Mouse (Mus musculus): ENCODE results near the gene Epsti1. TPM values are rescaled to one million over a fixed set of nuclear protein-coding genes. Genes with fewer than 3 reads are reported as not detected.
A peak's percentile ranks its signal among the peaks of the same experiment; 100 is the strongest.

Gene Epsti1
- polyA plus RNA-seq, 1 experiment = not detected

DNA sequence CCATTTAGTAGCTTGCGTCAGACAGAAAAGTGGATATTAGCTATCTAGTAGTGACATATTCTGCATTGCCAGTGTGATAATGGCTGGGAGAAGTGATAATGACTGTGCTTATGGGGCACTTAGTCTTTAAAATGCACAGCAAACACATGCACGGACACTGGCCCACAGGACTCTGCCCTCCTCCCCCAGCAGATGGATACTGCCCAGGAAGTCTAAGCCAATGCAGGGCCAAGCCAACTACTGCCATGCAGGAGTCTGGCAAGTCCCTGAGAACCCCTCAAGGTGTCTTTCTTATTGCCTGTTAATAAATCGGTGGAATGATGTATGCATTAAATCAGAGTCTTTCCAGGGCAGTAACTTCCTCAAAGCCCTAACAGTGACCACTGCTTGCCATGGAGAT, 30.4 kb downstream of the Epsti1 start:
- H3K9me3 ChIP-seq (replicated peaks; ENCODE audit: control insufficient read depth, insufficient read depth, low read length, poor library complexity, severe bottlenecking) = no peaks in the 10 kb centered on the region
- no peaks in the 10 kb centered on the region for H3K4me1 ChIP-seq (ENCODE audit: control insufficient read depth, insufficient read depth, low read length)
- H3K27me3 ChIP-seq (ENCODE audit: control insufficient read depth, insufficient read depth, low read length, poor library complexity, severe bottlenecking) = no peaks in the 10 kb centered on the region
- TF ChIP-seq EP300 (IDR thresholded peaks at IDR 0.05; ENCODE audit: insufficient read depth, low read depth, low read length) (no peak), CTCF (IDR thresholded peaks at IDR 0.05; ENCODE audit: low read depth, low read length) (no peak), POLR2A (IDR thresholded peaks at IDR 0.05; ENCODE audit: insufficient read depth, low read length) (no peak)
- no peak overlapping the region for H3K4me3 ChIP-seq (ENCODE audit: low read depth, low read length)
- no peak overlapping the region for H3K27ac ChIP-seq (ENCODE audit: insufficient read depth, low read length)
- H3K9ac ChIP-seq (ENCODE audit: low read depth, poor library complexity, severe bottlenecking) = no peak overlapping the region
- H3K36me3 ChIP-seq (ENCODE audit: control insufficient read depth, insufficient read depth, low read length, poor library complexity, severe bottlenecking) = no peaks in the 10 kb centered on the region

DNA sequence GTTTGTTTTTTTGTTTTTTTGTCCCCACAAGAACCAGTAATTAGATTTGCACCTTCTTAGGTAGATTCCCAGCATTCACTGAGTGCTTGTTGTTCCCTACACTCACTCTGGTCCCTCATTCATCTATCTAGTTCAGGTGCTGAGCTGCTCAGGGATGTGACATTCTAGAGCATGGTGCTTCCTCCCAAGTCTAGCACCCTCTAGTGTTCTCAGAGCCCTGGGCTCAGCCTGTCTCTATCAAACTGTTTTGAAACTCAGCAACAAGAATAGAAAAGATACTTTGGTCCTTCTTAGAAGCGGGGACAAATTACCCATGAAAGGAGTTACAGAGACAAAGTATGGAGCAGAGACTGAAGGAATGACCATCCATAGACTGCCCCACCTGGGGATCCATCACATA, 37.1 kb downstream of the Epsti1 start:
- no peak overlapping the region for H3K4me3 ChIP-seq (ENCODE audit: low read depth, low read length)
- no peak overlapping the region for H3K27ac ChIP-seq (ENCODE audit: insufficient read depth, low read length)
- no peaks in the 10 kb centered on the region for H3K4me1 ChIP-seq (ENCODE audit: control insufficient read depth, insufficient read depth, low read length)
- no peaks in the 10 kb centered on the region for H3K27me3 ChIP-seq (ENCODE audit: control insufficient read depth, insufficient read depth, low read length, poor library complexity, severe bottlenecking)
- no peaks in the 10 kb centered on the region for H3K36me3 ChIP-seq (ENCODE audit: control insufficient read depth, insufficient read depth, low read length, poor library complexity, severe bottlenecking)
- no peak overlapping the region for H3K9ac ChIP-seq (ENCODE audit: low read depth, poor library complexity, severe bottlenecking)
- TF ChIP-seq CTCF (IDR thresholded peaks at IDR 0.05; ENCODE audit: low read depth, low read length) = peak; percentile 27
- no peak for TF ChIP-seq POLR2A (IDR thresholded peaks at IDR 0.05; ENCODE audit: insufficient read depth, low read length)
- TF ChIP-seq EP300 (IDR thresholded peaks at IDR 0.05; ENCODE audit: insufficient read depth, low read depth, low read length) = no peak
- H3K9me3 ChIP-seq (replicated peaks; ENCODE audit: control insufficient read depth, insufficient read depth, low read length, poor library complexity, severe bottlenecking) = no peaks in the 10 kb centered on the region

DNA sequence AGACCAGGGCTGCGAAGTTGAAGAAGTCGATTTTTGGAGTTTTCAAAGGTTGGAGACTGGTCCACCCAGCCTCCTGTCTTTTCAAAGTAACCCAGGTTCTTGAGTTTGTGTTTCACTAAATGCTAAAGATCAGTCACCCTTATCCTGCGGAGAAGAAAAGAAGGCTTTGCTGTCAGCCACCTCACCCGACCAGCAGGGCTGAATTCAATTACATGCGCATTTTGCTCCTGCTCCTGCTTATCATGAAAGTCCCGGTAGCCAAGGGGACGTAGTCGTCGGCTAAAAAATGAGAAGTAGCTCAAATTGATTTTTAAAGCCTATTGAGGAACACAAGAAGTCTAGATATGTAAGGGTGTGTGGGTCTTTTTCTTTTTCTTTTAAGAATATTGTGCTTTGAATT, 38.2 kb downstream of the Epsti1 start:
- TF ChIP-seq CTCF (IDR thresholded peaks at IDR 0.05; ENCODE audit: low read depth, low read length) (no peak), POLR2A (IDR thresholded peaks at IDR 0.05; ENCODE audit: insufficient read depth, low read length) (no peak), EP300 (IDR thresholded peaks at IDR 0.05; ENCODE audit: insufficient read depth, low read depth, low read length) (no peak)
- H3K27ac ChIP-seq (ENCODE audit: insufficient read depth, low read length) = no peak overlapping the region
- no peaks in the 10 kb centered on the region for H3K4me1 ChIP-seq (ENCODE audit: control insufficient read depth, insufficient read depth, low read length)
- no peaks in the 10 kb centered on the region for H3K9me3 ChIP-seq (replicated peaks; ENCODE audit: control insufficient read depth, insufficient read depth, low read length, poor library complexity, severe bottlenecking)
- no peaks in the 10 kb centered on the region for H3K36me3 ChIP-seq (ENCODE audit: control insufficient read depth, insufficient read depth, low read length, poor library complexity, severe bottlenecking)
- H3K27me3 ChIP-seq (ENCODE audit: control insufficient read depth, insufficient read depth, low read length, poor library complexity, severe bottlenecking) = no peaks in the 10 kb centered on the region
- no peak overlapping the region for H3K9ac ChIP-seq (ENCODE audit: low read depth, poor library complexity, severe bottlenecking)
- H3K4me3 ChIP-seq (ENCODE audit: low read depth, low read length) = no peak overlapping the region

DNA sequence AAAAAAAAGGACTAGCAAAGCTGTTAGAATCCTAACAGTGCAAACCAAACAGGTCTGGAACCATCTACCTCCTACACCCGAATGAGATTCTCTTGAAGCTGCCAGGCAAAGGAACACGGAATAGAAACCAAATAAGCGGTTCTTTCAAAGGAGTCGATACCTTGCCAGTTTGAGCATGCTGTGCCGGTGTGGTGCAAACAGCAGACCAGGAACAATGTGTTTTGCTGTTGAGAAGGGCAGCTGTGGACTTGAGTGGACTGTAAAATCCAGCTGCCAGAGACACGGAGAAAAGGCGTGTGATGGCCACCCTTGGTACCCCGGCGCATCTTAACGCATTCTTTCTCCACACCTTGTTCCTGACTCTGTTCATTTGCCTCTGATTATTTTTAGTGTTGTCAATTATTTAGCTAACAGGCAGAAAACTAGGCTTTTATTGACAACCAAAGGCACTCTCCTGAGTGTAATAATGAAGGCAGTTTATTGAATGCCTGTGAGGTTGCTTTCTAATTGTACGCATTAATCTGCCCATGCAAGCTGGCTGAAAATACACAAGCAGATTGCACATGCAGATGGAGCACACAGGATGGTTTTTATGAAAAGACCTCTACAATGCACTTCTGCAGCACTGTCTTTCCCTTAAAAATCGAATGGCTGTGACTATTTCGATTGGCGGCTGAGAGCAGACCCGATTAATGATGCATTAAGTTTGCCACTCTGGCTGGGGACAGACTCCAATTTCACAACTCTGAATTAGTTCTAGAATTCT, 38.9 kb downstream of the Epsti1 start:
- no peak overlapping the region for H3K9ac ChIP-seq (ENCODE audit: low read depth, poor library complexity, severe bottlenecking)
- no peaks in the 10 kb centered on the region for H3K9me3 ChIP-seq (replicated peaks; ENCODE audit: control insufficient read depth, insufficient read depth, low read length, poor library complexity, severe bottlenecking)
- H3K36me3 ChIP-seq (ENCODE audit: control insufficient read depth, insufficient read depth, low read length, poor library complexity, severe bottlenecking) = no peaks in the 10 kb centered on the region
- no peak for TF ChIP-seq CTCF (IDR thresholded peaks at IDR 0.05; ENCODE audit: low read depth, low read length)
- H3K4me3 ChIP-seq (ENCODE audit: low read depth, low read length) = no peak overlapping the region
- no peaks in the 10 kb centered on the region for H3K4me1 ChIP-seq (ENCODE audit: control insufficient read depth, insufficient read depth, low read length)
- H3K27ac ChIP-seq (ENCODE audit: insufficient read depth, low read length) = no peak overlapping the region
- no peaks in the 10 kb centered on the region for H3K27me3 ChIP-seq (ENCODE audit: control insufficient read depth, insufficient read depth, low read length, poor library complexity, severe bottlenecking)

DNA sequence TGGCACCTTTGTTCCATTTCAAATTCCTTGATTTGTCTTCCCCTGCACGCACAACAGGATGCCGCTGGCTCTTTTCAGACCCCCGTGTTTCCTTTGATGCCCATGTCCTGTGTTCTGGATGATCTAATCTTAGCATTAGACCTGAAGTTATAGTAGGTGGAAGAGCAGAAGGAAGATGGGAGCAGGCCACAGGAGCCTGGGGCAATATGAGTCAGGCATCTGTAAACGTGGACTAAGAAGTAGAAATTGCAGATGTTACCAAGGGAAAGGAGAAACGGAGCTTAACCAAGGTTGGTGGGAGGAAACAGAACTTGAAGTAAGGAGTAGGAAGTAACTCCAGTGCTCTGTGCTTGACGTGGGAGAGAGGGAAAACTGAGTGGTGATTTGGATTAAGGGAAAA, 57.7 kb downstream of the Epsti1 start:
- Histone ChIP-seq H3K4me1 (ENCODE audit: control insufficient read depth, insufficient read depth, low read length) (no peaks in the 10 kb centered on the region), H3K4me3 (ENCODE audit: low read depth, low read length) (no peak overlapping the region), H3K9ac (ENCODE audit: low read depth, poor library complexity, severe bottlenecking) (no peak overlapping the region), H3K27me3 (ENCODE audit: control insufficient read depth, insufficient read depth, low read length, poor library complexity, severe bottlenecking) (no peaks in the 10 kb centered on the region), H3K27ac (ENCODE audit: insufficient read depth, low read length) (no peak overlapping the region), H3K36me3 (ENCODE audit: control insufficient read depth, insufficient read depth, low read length, poor library complexity, severe bottlenecking) (no peaks in the 10 kb centered on the region), H3K9me3 (replicated peaks; ENCODE audit: control insufficient read depth, insufficient read depth, low read length, poor library complexity, severe bottlenecking) (no peaks in the 10 kb centered on the region)
- no peak for TF ChIP-seq EP300 (IDR thresholded peaks at IDR 0.05; ENCODE audit: insufficient read depth, low read depth, low read length)

DNA sequence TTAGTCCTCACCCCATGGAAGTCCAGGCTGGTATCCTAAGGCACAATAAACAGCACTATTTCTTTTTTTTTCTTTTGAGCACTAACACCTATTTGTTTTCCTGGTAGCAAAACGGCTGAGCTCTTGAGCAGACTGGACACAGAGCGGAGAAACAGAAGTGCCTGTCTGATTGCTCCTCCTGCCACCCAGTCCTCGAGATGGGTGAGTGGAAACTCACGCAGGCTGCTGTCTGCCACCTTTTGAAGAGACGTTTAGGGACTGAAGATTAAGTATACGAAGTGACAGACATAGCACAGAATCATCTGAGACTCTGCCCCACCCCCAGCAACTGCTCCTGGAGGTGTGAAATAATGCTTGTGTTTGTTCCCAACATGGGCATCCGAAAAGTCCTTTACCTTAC, 59.5 kb downstream of the Epsti1 start:
- no peaks in the 10 kb centered on the region for H3K4me1 ChIP-seq (ENCODE audit: control insufficient read depth, insufficient read depth, low read length)
- no peak overlapping the region for H3K9ac ChIP-seq (ENCODE audit: low read depth, poor library complexity, severe bottlenecking)
- no peak overlapping the region for H3K27ac ChIP-seq (ENCODE audit: insufficient read depth, low read length)
- no peaks in the 10 kb centered on the region for H3K36me3 ChIP-seq (ENCODE audit: control insufficient read depth, insufficient read depth, low read length, poor library complexity, severe bottlenecking)
- TF ChIP-seq EP300 (IDR thresholded peaks at IDR 0.05; ENCODE audit: insufficient read depth, low read depth, low read length) (no peak), CTCF (IDR thresholded peaks at IDR 0.05; ENCODE audit: low read depth, low read length) (no peak), POLR2A (IDR thresholded peaks at IDR 0.05; ENCODE audit: insufficient read depth, low read length) (no peak)
- no peak overlapping the region for H3K4me3 ChIP-seq (ENCODE audit: low read depth, low read length)
- H3K27me3 ChIP-seq (ENCODE audit: control insufficient read depth, insufficient read depth, low read length, poor library complexity, severe bottlenecking) = peaks cover 2% of the 10 kb centered on the region; the same call in 1 of the 2 replicates
- H3K9me3 ChIP-seq (replicated peaks; ENCODE audit: control insufficient read depth, insufficient read depth, low read length, poor library complexity, severe bottlenecking) = no peaks in the 10 kb centered on the region

Measured in ES-Bruce4 (cell line).